Mouse (Mus musculus) bone marrow, adult 2 months (tissue): ENCODE measurements at regions not wholly inside any gene's neighbourhood (a gene's known extent, or its start where the extent isn't known, plus 50 kb on each side); places are given as distances from the start of the nearest gene placed in this dataset.

Experiments
- CTCF ChIP-seq: fragments of 200-500 bp; IDR thresholded peaks from 2 replicates; pipeline ENCODE4 v1.5.1; 2011; ENCODE audit warnings: low read length, control low read depth; ENCODE audit not compliant: control insufficient read depth, insufficient read depth
- POLR2A ChIP-seq: fragments of 200-500 bp; IDR thresholded peaks from 2 replicates; pipeline ENCODE4 v1.6.1; 2011; ENCODE audit warnings: low read depth, mild to moderate bottlenecking, control low read depth, low read length, borderline replicate concordance; ENCODE audit not compliant: control insufficient read depth

- no peak for TF ChIP-seq CTCF
- TF ChIP-seq POLR2A, result no peak
Measured at GRCm38 (mm10) chr14:76197357-76197756, 86.7 kb downstream of the Nufip1 start.
